Mouse (Mus musculus) CH12.LX (cell line): ENCODE measurements around the gene Tgfb2. TPM values are rescaled to one million over a fixed set of nuclear protein-coding genes. Genes with fewer than 3 reads are reported as not detected.

ENCODE experiments used
- DNase-seq: peaks from one replicate; pipeline ENCODE4 v3.0.0-alpha.2; 2013; ENCODE audit errors: extremely low read depth
- H3K27ac ChIP-seq: 2 replicates; pipeline ENCODE4 v1.5.1; 2012; ENCODE audit warnings: low read depth, mild to moderate bottlenecking, control low read depth, moderate library complexity; ENCODE audit not compliant: insufficient read depth
- H3K27me3 ChIP-seq: replicated peaks from 2 replicates; pipeline ENCODE3; 2012; ENCODE audit warnings: inconsistent platforms
- H3K36me3 ChIP-seq, 2 experiments: replicated peaks in 1 of 2; 2 replicates each; pipeline versions ENCODE3 to v1.6.1; 2012; ENCODE audit warnings: inconsistent platforms in 1 of 2, low read length in 1 of 2, mild to moderate bottlenecking in 1 of 2, mixed read lengths in 1 of 2, moderate library complexity in 1 of 2; ENCODE audit not compliant: control insufficient read depth in 1 of 2, insufficient read depth in 1 of 2
- H3K4me1 ChIP-seq, 2 experiments: 2 replicates each; pipeline ENCODE4 v1.6.1; 2012; ENCODE audit warnings: inconsistent platforms in 1 of 2, moderate library complexity in 1 of 2; ENCODE audit not compliant: insufficient read depth in 2 of 2, control insufficient read depth in 1 of 2
- H3K4me2 ChIP-seq: 2 replicates; pipeline ENCODE4 v1.6.1; 2012; ENCODE audit warnings: low read depth, mild to moderate bottlenecking, control low read depth; ENCODE audit not compliant: poor library complexity, insufficient read depth, severe bottlenecking
- H3K4me3 ChIP-seq, 3 experiments: fragments of 150-350 bp in 1 of 3; sonication (generic) in 1 of 3; replicated peaks in 1 of 3; 2 replicates each; pipeline versions ENCODE3 to v1.5.1; 2011 to 2012; ENCODE audit warnings: low read depth in 2 of 3, low read length in 2 of 3, mild to moderate bottlenecking in 2 of 3, moderate library complexity in 2 of 3, control low read depth in 1 of 3, improper control_type of control experiment in 1 of 3, inconsistent platforms in 1 of 3, mixed read lengths in 1 of 3; ENCODE audit not compliant: poor library complexity in 1 of 3
- H3K79me2 ChIP-seq: replicated peaks from 2 replicates; pipeline ENCODE4 v1.6.1; 2012; ENCODE audit warnings: mild to moderate bottlenecking, moderate library complexity; ENCODE audit not compliant: control insufficient read depth, poor library complexity, insufficient read depth, severe bottlenecking; ENCODE audit errors: extremely low read depth
- H3K9ac ChIP-seq: 2 replicates; pipeline ENCODE4 v1.6.1; 2012; ENCODE audit warnings: low read depth, mild to moderate bottlenecking, control low read depth, moderate library complexity; ENCODE audit not compliant: insufficient read depth
- H3K9me3 ChIP-seq: replicated peaks from 2 replicates; pipeline ENCODE3; 2012; ENCODE audit warnings: low read length, inconsistent platforms, mixed read lengths
- CHD1 ChIP-seq: IDR thresholded peaks from 2 replicates; pipeline ENCODE4 v1.6.1; 2012; ENCODE audit warnings: low read depth, low read length, improper control_type of control experiment, inconsistent platforms
- CHD2 ChIP-seq: IDR thresholded peaks from 2 replicates; pipeline ENCODE4 v1.6.1; 2011; ENCODE audit warnings: low read length, improper control_type of control experiment
- CTCF ChIP-seq, 2 experiments: IDR thresholded peaks in 1 of 2; conservative IDR thresholded peaks in 1 of 2; 2 replicates each; pipeline ENCODE4 v1.5.1; 2011 to 2012; ENCODE audit warnings: low read depth in 2 of 2, low read length in 2 of 2, improper control_type of control experiment in 1 of 2, inconsistent platforms in 1 of 2, mild to moderate bottlenecking in 1 of 2, moderate library complexity in 1 of 2
- ELF1 ChIP-seq: IDR thresholded peaks from 2 replicates; pipeline ENCODE4 v1.6.1; 2014; ENCODE audit warnings: low read depth, mild to moderate bottlenecking, inconsistent platforms, low read length, improper control_type of control experiment
- GABPA ChIP-seq: IDR thresholded peaks from 2 replicates; pipeline ENCODE4 v1.6.1; 2012; ENCODE audit warnings: low read depth, low read length, improper control_type of control experiment, inconsistent platforms; ENCODE audit not compliant: insufficient replicate concordance
- JUN ChIP-seq: IDR thresholded peaks from 2 replicates; pipeline ENCODE4 v1.6.1; 2011; ENCODE audit warnings: low read depth, mild to moderate bottlenecking, low read length, improper control_type of control experiment, moderate library complexity; ENCODE audit not compliant: insufficient read depth
- JUND ChIP-seq: conservative IDR thresholded peaks from 2 replicates; pipeline ENCODE4 v1.6.1; 2011; ENCODE audit warnings: low read depth, low read length, improper control_type of control experiment
- KAT2A ChIP-seq: IDR thresholded peaks from 2 replicates; pipeline ENCODE4 v1.6.1; 2012; ENCODE audit warnings: low read length, improper control_type of control experiment, inconsistent platforms; ENCODE audit not compliant: insufficient replicate concordance
- MEF2A ChIP-seq: IDR thresholded peaks from 2 replicates; pipeline ENCODE4 v1.6.1; 2014; ENCODE audit warnings: low read depth, mild to moderate bottlenecking, inconsistent platforms, low read length, improper control_type of control experiment, borderline replicate concordance
- MXI1 ChIP-seq: IDR thresholded peaks from 2 replicates; pipeline ENCODE4 v1.6.1; 2011; ENCODE audit warnings: mild to moderate bottlenecking, low read depth, low read length, improper control_type of control experiment
- NRF1 ChIP-seq: IDR thresholded peaks from 2 replicates; pipeline ENCODE4 v1.6.1; 2014; ENCODE audit warnings: low read depth, mild to moderate bottlenecking, inconsistent platforms, low read length, improper control_type of control experiment, moderate library complexity
- PAX5 ChIP-seq: IDR thresholded peaks from 2 replicates; pipeline ENCODE4 v1.6.1; 2012; ENCODE audit warnings: low read length, inconsistent platforms, mixed read lengths
- POLR2A ChIP-seq: IDR thresholded peaks from 2 replicates; pipeline ENCODE4 v1.6.1; 2011; ENCODE audit warnings: low read depth, mild to moderate bottlenecking, improper control_type of control experiment, low read length
- POLR2AphosphoS2 ChIP-seq: IDR thresholded peaks from 2 replicates; pipeline ENCODE4 v1.6.1; 2011; ENCODE audit warnings: low read depth, low read length, improper control_type of control experiment
- RAD21 ChIP-seq: IDR thresholded peaks from 2 replicates; pipeline ENCODE4 v1.6.1; 2011; ENCODE audit warnings: low read depth, mild to moderate bottlenecking, low read length, improper control_type of control experiment, moderate library complexity
- SIN3A ChIP-seq: IDR thresholded peaks from 2 replicates; pipeline ENCODE4 v1.6.1; 2012; ENCODE audit warnings: low read length, improper control_type of control experiment, inconsistent platforms
- SMC3 ChIP-seq: IDR thresholded peaks from 2 replicates; pipeline ENCODE4 v1.6.1; 2011; ENCODE audit warnings: low read depth, low read length, improper control_type of control experiment
- TCF12 ChIP-seq: IDR thresholded peaks from 2 replicates; pipeline ENCODE4 v1.6.1; 2014; ENCODE audit warnings: low read depth, mild to moderate bottlenecking, inconsistent platforms, low read length, improper control_type of control experiment
- UBTF ChIP-seq: IDR thresholded peaks from 2 replicates; pipeline ENCODE4 v1.6.1; 2012; ENCODE audit warnings: low read depth, mild to moderate bottlenecking, inconsistent platforms, low read length, improper control_type of control experiment, moderate library complexity
- USF1 ChIP-seq: IDR thresholded peaks from 2 replicates; pipeline ENCODE4 v1.6.1; 2014; ENCODE audit warnings: low read depth, mild to moderate bottlenecking, inconsistent platforms, low read length, improper control_type of control experiment
- ZC3H11A ChIP-seq: IDR thresholded peaks from 2 replicates; pipeline ENCODE4 v1.6.1; 2012; ENCODE audit warnings: low read depth, mild to moderate bottlenecking, inconsistent platforms, low read length, improper control_type of control experiment
- ZKSCAN1 ChIP-seq: IDR thresholded peaks from 2 replicates; pipeline ENCODE4 v1.6.1; 2012; ENCODE audit warnings: low read depth, inconsistent platforms, low read length, improper control_type of control experiment, borderline replicate concordance
- dilution Hi-C: fragments of 300-500 bp; cut with MboI; formaldehyde crosslinking; loops from 2 replicates; pipeline ENCODE4 v1.14.3; 2020; ENCODE audit warnings: low sequenced_read_pairs; ENCODE audit not compliant: extremely low pct_unique_long_range_greater_than_20kb, extremely low pct_ligation_motif_present
- in situ Hi-C: fragments of 300-500 bp; cut with MboI; formaldehyde crosslinking; loops from 3 replicates; pipeline ENCODE4 v1.14.3; 2019; ENCODE audit warnings: low sequenced_read_pairs, low pct_ligation_motif_present, low pct_unique_long_range_greater_than_20kb, mixed read lengths
- polyA plus RNA-seq: library from polyadenylated mRNA; unstranded; fragments of >175 nt; gene quantifications from 2 replicates; pipeline ENCODE4 v1.2.1, GENCODE M21; 2012; ENCODE audit warnings: low read depth; ENCODE audit not compliant: insufficient read length
- total RNA-seq, 2 experiments: library from RNA; depleted of rRNA; stranded (reverse); fragments of 300-350 nt in 1 of 2; fragments of >200 nt in 1 of 2; gene quantifications; 2 replicates each; pipeline ENCODE4 v1.2.3; 2012 to 2014

Tgfb2 gene
- total and polyA plus RNA-seq, 3 experiments, result 0.04 TPM; not detected in 2

DNA sequence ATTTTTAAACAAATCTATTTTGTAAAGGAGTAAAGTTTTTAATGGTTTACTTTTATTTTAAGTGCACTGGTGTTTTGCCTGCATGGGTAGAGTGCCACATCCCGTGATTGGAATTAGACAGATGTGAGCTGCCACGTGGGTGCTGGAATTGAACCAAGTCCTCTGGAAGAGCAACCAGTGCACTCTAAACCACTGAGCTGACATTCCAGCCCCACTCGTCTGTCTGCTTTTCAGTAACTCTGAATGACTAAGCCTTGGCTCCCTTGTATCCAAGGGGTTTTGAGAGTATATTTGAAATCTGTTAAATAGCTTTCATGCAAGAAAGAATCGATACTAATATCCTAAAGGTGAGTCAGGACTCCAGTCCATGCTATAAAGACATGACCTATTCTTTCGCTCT, 13.1 kb upstream of the Tgfb2 start:
- peaks cover 37 to 86% of the 10 kb centered on the region in 2 experiments for H3K36me3 ChIP-seq
- in situ Hi-C loops, result loop anchor here (10.0 to 25.0 kb wide), 2 partner anchors 1032 to 1174 kb away; no protein-coding TSS in a partner anchor

GRCm38 (mm10) chr1:186714980-186715896, 9.4 kb upstream of the Tgfb2 start:
- no peak for DNase-seq
- Histone ChIP-seq H3K27me3 (no peaks in the 10 kb centered on the region), H3K27ac (no peak overlapping the region)
- TF ChIP-seq SMC3 (no peak), CHD2 (no peak), CTCF (conservative IDR thresholded peaks at IDR 0.05 in 1 of 2, IDR thresholded peaks at IDR 0.05 in 1 of 2; ENCODE audit: low read depth in 2 of 2, low read length in 2 of 2) (no peak), POLR2AphosphoS2 (no peak), USF1 (no peak), KAT2A (no peak), MEF2A (no peak)
- TF ChIP-seq, all 38 proteins: peak for 0
- H3K79me2 ChIP-seq, result no peaks in the 10 kb centered on the region
- no peaks in the 10 kb centered on the region for H3K9me3 ChIP-seq
- H3K4me3 ChIP-seq, result no peak overlapping the region
- dilution Hi-C loops, result no loop called here
- H3K4me2 ChIP-seq, result no peak overlapping the region
- peaks cover 22 to 61% of the 10 kb centered on the region in 2 experiments for H3K36me3 ChIP-seq
- in situ Hi-C loops, result loop anchor here (10.0 to 25.0 kb wide), 2 partner anchors 1028 to 1170 kb away; no protein-coding TSS in a partner anchor
- H3K4me1 ChIP-seq, result peaks cover 0 to 4% of the 10 kb centered on the region in 2 experiments; a peak in 1 of 4 replicates
- no peak overlapping the region for H3K9ac ChIP-seq

More for the DNA sequence above, 13.1 kb upstream of the Tgfb2 start:
- dilution Hi-C loops, result no loop called here
- H3K9me3 ChIP-seq, result no peaks in the 10 kb centered on the region
- DNase-seq, result no peak
- H3K4me2 ChIP-seq, result no peak overlapping the region
- no peak overlapping the region for H3K4me3 ChIP-seq
- H3K27ac ChIP-seq, result no peak overlapping the region
- no peaks in the 10 kb centered on the region for H3K27me3 ChIP-seq
- H3K79me2 ChIP-seq, result no peaks in the 10 kb centered on the region
- H3K9ac ChIP-seq, result no peak overlapping the region
- peaks cover 0 to 2% of the 10 kb centered on the region in 2 experiments; a peak in 1 of 4 replicates for H3K4me1 ChIP-seq
- TF ChIP-seq CTCF (conservative IDR thresholded peaks at IDR 0.05 in 1 of 2, IDR thresholded peaks at IDR 0.05 in 1 of 2; ENCODE audit: low read depth in 2 of 2, low read length in 2 of 2) (no peak), ZKSCAN1 (no peak), JUN (no peak)

- no peak for DNase-seq
- Histone ChIP-seq H3K4me3 (no peak overlapping the region), H3K36me3 (peaks cover 17 to 52% of the 10 kb centered on the region in 2 experiments), H3K4me2 (no peak overlapping the region), H3K27ac (no peak overlapping the region; the same call in 1 of the 2 replicates), H3K27me3 (no peaks in the 10 kb centered on the region), H3K9me3 (no peaks in the 10 kb centered on the region), H3K4me1 (peaks cover 0 to 4% of the 10 kb centered on the region in 2 experiments; a peak in 1 of 4 replicates), H3K9ac (no peak overlapping the region), H3K79me2 (no peaks in the 10 kb centered on the region)
- dilution Hi-C loops, result no loop called here
- in situ Hi-C loops, result loop anchor here (10.0 to 25.0 kb wide), 2 partner anchors 1027 to 1169 kb away; no protein-coding TSS in a partner anchor
- TF ChIP-seq POLR2AphosphoS2 (no peak), RAD21 (no peak), KAT2A (no peak), SMC3 (no peak), NRF1 (no peak), ZC3H11A (no peak), CHD1 (no peak), JUND (no peak), UBTF (no peak), TCF12 (no peak), PAX5 (no peak), MXI1 (no peak), GABPA (no peak), JUN (no peak), SIN3A (no peak), ELF1 (no peak), POLR2A (no peak)
Observed at GRCm38 (mm10) chr1:186714215-186714614, 8.4 kb upstream of the Tgfb2 start.
